Mouse (Mus musculus): ENCODE results near the gene Adamtsl1.

Gene Adamtsl1

GRCm38 (mm10) chr4:85790226-85790625 lies 276.3 kb downstream of the Adamtsl1 start:
- DNase-seq (ENCODE audit: low spot score in 2 of 2): no peak

GRCm38 (mm10) chr4:85801805-85802204 lies 287.8 kb downstream of the Adamtsl1 start:
- DNase-seq (ENCODE audit: low spot score in 2 of 2): peak in 1 of 2 experiments; percentile 3

- no peak for DNase-seq (ENCODE audit: low spot score in 2 of 2)
These were observed 300.4 kb downstream of the Adamtsl1 start for GRCm38 (mm10) chr4:85814418-85814817.

GRCm38 (mm10) chr4:85818504-85818903 lies 304.5 kb downstream of the Adamtsl1 start:
- DNase-seq (ENCODE audit: low spot score in 2 of 2): no peak

- no peak for DNase-seq (ENCODE audit: low spot score in 2 of 2)
These were observed 305.2 kb downstream of the Adamtsl1 start for GRCm38 (mm10) chr4:85819169-85819568.

- DNase-seq (ENCODE audit: low spot score in 2 of 2): no peak
These were observed 305.9 kb downstream of the Adamtsl1 start for GRCm38 (mm10) chr4:85819921-85820320.

GRCm38 (mm10) chr4:85823952-85824704 lies 310.2 kb downstream of the Adamtsl1 start:
- no peak for DNase-seq (ENCODE audit: low spot score in 2 of 2)

GRCm38 (mm10) chr4:85824705-85825085 lies 310.7 kb downstream of the Adamtsl1 start:
- DNase-seq (ENCODE audit: low spot score in 2 of 2): no peak

GRCm38 (mm10) chr4:85837058-85837457 lies 323.1 kb downstream of the Adamtsl1 start:
- no peak for DNase-seq (ENCODE audit: low spot score in 2 of 2)

GRCm38 (mm10) chr4:85837532-85837965 lies 323.6 kb downstream of the Adamtsl1 start:
- no peak for DNase-seq (ENCODE audit: low spot score in 2 of 2)

GRCm38 (mm10) chr4:85838031-85838430 lies 324.1 kb downstream of the Adamtsl1 start:
- no peak for DNase-seq (ENCODE audit: low spot score in 2 of 2)

- DNase-seq (ENCODE audit: low spot score in 2 of 2): no peak
These were observed 328.1 kb downstream of the Adamtsl1 start for GRCm38 (mm10) chr4:85842113-85842512.

- no peak for DNase-seq (ENCODE audit: low spot score in 2 of 2)
These were observed 330.4 kb downstream of the Adamtsl1 start for GRCm38 (mm10) chr4:85844381-85844780.

GRCm38 (mm10) chr4:85845931-85846330 lies 332.0 kb downstream of the Adamtsl1 start:
- DNase-seq (ENCODE audit: low spot score in 2 of 2): no peak

GRCm38 (mm10) chr4:85853401-85853800 lies 339.4 kb downstream of the Adamtsl1 start:
- DNase-seq (ENCODE audit: low spot score in 2 of 2): no peak

- DNase-seq (ENCODE audit: low spot score in 2 of 2): no peak
These were observed 340.5 kb downstream of the Adamtsl1 start for GRCm38 (mm10) chr4:85854507-85854906.

GRCm38 (mm10) chr4:85879376-85879775 lies 365.4 kb downstream of the Adamtsl1 start:
- DNase-seq (ENCODE audit: low spot score in 2 of 2): no peak

GRCm38 (mm10) chr4:85881318-85881717 lies 367.3 kb downstream of the Adamtsl1 start:
- no peak for DNase-seq (ENCODE audit: low spot score in 2 of 2)

- no peak for DNase-seq (ENCODE audit: low spot score in 2 of 2)
These were observed 370.1 kb downstream of the Adamtsl1 start for GRCm38 (mm10) chr4:85884031-85884430.

- DNase-seq (ENCODE audit: low spot score in 2 of 2): no peak
These were observed 376.1 kb downstream of the Adamtsl1 start for GRCm38 (mm10) chr4:85889877-85890598.

- no peak for DNase-seq (ENCODE audit: low spot score in 2 of 2)
These were observed 387.3 kb downstream of the Adamtsl1 start for GRCm38 (mm10) chr4:85901316-85901715.

- no peak for DNase-seq (ENCODE audit: low spot score in 2 of 2)
These were observed 390.2 kb downstream of the Adamtsl1 start for GRCm38 (mm10) chr4:85904217-85904616.

- no peak for DNase-seq (ENCODE audit: low spot score in 2 of 2)
These were observed 402.1 kb downstream of the Adamtsl1 start for GRCm38 (mm10) chr4:85916034-85916433.

All from spleen, postnatal 36 days (tissue).